Mouse (Mus musculus) CD4-positive, CD25-positive, alpha-beta regulatory T cell, adult 9 weeks (primary cell): ENCODE data around the gene Slc17a4. TPM values are rescaled to one million over a fixed set of nuclear protein-coding genes. Genes with fewer than 3 reads are reported as not detected.

ENCODE experiments used
- polyA plus RNA-seq: library from polyadenylated mRNA; unstranded; fragments of 100-300 nt; shearing (Covaris generic); gene quantifications from one replicate; pipeline ENCODE4 v1.2.1, GENCODE M21; 2017

The Slc17a4 gene
- not detected for polyA plus RNA-seq

GRCm38 (mm10) chr13:23914376-23915167 lies at the start of gene Slc17a4:
Gene Slc17a4 (minus strand): TSS chr13:23915009.

DNA sequence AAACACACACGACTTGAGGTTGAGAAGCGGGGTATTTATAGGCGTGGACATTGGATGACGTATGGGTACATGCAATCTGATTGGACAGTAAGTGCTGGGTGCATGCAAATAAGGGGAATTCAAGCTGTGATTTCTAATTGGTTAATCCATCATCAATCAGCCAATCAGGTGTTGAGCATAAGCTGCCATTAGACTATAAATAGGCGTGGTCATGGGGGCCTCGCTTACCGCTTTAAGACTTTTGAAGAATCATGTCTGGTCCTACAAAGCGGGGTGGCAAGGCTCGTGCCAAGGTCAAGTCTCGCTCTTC lies 19.4 kb upstream of the Slc17a4 start, which contains the start of gene Hist1h2aa:
Gene Hist1h2aa (plus strand): TSS at position 252 of the 310 bp plus-strand sequence.

GRCm38 (mm10) chr13:23933421-23934210 lies 18.8 kb upstream of the Slc17a4 start, which contains the start of gene Hist1h2ba:
Gene Hist1h2ba (minus strand): TSS chr13:23934156.

GRCm38 (mm10) chr13:23867405-23867804 lies 47.4 kb downstream of the Slc17a4 start, which contains the start of gene Slc17a1:
Gene Slc17a1 (plus strand): TSS chr13:23867750.

Other genes starting within 250 kb of the Slc17a4 start
- gene Hist1h2ac, start 231.1 kb downstream of the Slc17a4 start, polyA plus RNA-seq: 0.36 TPM
- gene Hist1h2bc, start 230.8 kb downstream of the Slc17a4 start, polyA plus RNA-seq: 6.1 TPM
- gene Hist1h1t, start 219.2 kb downstream of the Slc17a4 start, polyA plus RNA-seq: not detected
- gene Hist1h4c, start 216.6 kb downstream of the Slc17a4 start, polyA plus RNA-seq: 3.7 TPM
- 0.92 TPM for gene Hfe, start 204.2 kb downstream of the Slc17a4 start, polyA plus RNA-seq
- gene Hist1h1c, start 176.2 kb downstream of the Slc17a4 start, polyA plus RNA-seq: 11.3 TPM
- not detected for gene Hist1h3c, start 169.4 kb downstream of the Slc17a4 start, polyA plus RNA-seq
- 0.86 TPM for gene Hist1h2bb, start 168.3 kb downstream of the Slc17a4 start, polyA plus RNA-seq
- not detected for gene Hist1h2ab, start 163.9 kb downstream of the Slc17a4 start, polyA plus RNA-seq
- 0.67 TPM for gene Hist1h3b, start 162.7 kb downstream of the Slc17a4 start, polyA plus RNA-seq
- 9.6 TPM for gene Hist1h4b, start 158.0 kb downstream of the Slc17a4 start, polyA plus RNA-seq
- gene Hist1h4a, start 153.8 kb downstream of the Slc17a4 start, polyA plus RNA-seq: not detected
- 1.6 TPM for gene Hist1h3a, start 152.6 kb downstream of the Slc17a4 start, polyA plus RNA-seq
- 1.3 TPM for gene Hist1h1a, start 151.3 kb downstream of the Slc17a4 start, polyA plus RNA-seq
- gene Trim38, start 145.1 kb downstream of the Slc17a4 start, polyA plus RNA-seq: not detected
- gene Slc17a2, start 108.0 kb downstream of the Slc17a4 start, polyA plus RNA-seq: not detected
- gene Slc17a3, start 75.6 kb downstream of the Slc17a4 start, polyA plus RNA-seq: not detected
- gene Slc17a1, start 47.3 kb downstream of the Slc17a4 start, polyA plus RNA-seq: not detected
- gene Hist1h2ba, start 19.1 kb upstream of the Slc17a4 start, polyA plus RNA-seq: not detected
- gene Hist1h2aa, start 19.5 kb upstream of the Slc17a4 start, polyA plus RNA-seq: not detected
- not detected for gene Scgn, start 76.2 kb upstream of the Slc17a4 start, polyA plus RNA-seq